Mouse (Mus musculus): ENCODE measurements at regions not wholly inside any gene's neighbourhood (a gene's known extent, or its start where the extent isn't known, plus 50 kb on each side); places are given as distances from the start of the nearest gene placed in this dataset.
A peak's percentile ranks its signal among the peaks of the same experiment; 100 is the strongest.

DNA sequence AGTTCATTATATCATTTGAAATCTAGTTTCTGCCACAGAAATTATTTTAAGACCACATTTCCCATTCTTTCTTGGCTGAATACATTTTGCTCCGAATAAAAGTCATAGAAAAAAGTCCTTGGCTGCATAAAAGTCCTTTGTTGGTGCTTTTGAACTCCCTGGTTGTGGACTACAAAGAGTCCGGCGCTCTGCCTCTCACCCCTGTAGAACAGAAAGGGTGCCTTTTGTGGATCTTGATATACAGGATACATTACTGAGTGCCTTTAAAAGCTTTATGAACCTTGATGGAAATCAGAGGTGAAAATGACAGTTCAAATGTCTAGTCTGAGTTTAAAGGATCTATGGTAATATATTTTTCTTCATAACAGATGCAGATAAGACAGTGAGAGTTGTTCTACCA is 355.5 kb downstream of the Anxa1 start:
- 76% methylated on average over 3 of the region's 3 CpGs for WGBS
- no peak overlapping the region for H3K9ac ChIP-seq
- H3K4me1 ChIP-seq = no peaks in the 10 kb centered on the region
- ATAC-seq (ENCODE audit: insufficient number of reproducible peaks, insufficient read depth, low FRiP score, low TSS enrichment) = no peak
- H3K27ac ChIP-seq = no peak overlapping the region
- no peak overlapping the region for H3K4me2 ChIP-seq (replicated peaks)
- no peak overlapping the region for H3K4me3 ChIP-seq
- H3K36me3 ChIP-seq = no peaks in the 10 kb centered on the region
- no peaks in the 10 kb centered on the region for H3K9me3 ChIP-seq
- H3K27me3 ChIP-seq = no peaks in the 10 kb centered on the region

GRCm38 (mm10) chr19:20027667-20028282 is 363.0 kb downstream of the Anxa1 start:
- Histone ChIP-seq H3K36me3 (no peaks in the 10 kb centered on the region), H3K9ac (no peak overlapping the region), H3K4me2 (replicated peaks) (no peak overlapping the region), H3K9me3 (no peaks in the 10 kb centered on the region), H3K27ac (no peak overlapping the region), H3K4me3 (no peak overlapping the region), H3K4me1 (no peaks in the 10 kb centered on the region), H3K27me3 (no peaks in the 10 kb centered on the region)
- no peak for ATAC-seq (ENCODE audit: insufficient number of reproducible peaks, insufficient read depth, low FRiP score, low TSS enrichment)
- WGBS = 42% methylated on average over 11 of the region's 11 CpGs

- no peak for ATAC-seq (ENCODE audit: insufficient number of reproducible peaks, insufficient read depth, low FRiP score, low TSS enrichment)
- H3K36me3 ChIP-seq = no peaks in the 10 kb centered on the region
- H3K9me3 ChIP-seq = no peaks in the 10 kb centered on the region
- H3K9ac ChIP-seq = no peak overlapping the region
- H3K4me2 ChIP-seq (replicated peaks) = no peak overlapping the region
- no peak overlapping the region for H3K4me3 ChIP-seq
- WGBS = 84% methylated on average over 4 of the region's 4 CpGs
- H3K27me3 ChIP-seq = no peaks in the 10 kb centered on the region
- no peaks in the 10 kb centered on the region for H3K4me1 ChIP-seq
- H3K27ac ChIP-seq = no peak overlapping the region
Measured at GRCm38 (mm10) chr19:20014114-20014513, 376.6 kb downstream of the Anxa1 start.

DNA sequence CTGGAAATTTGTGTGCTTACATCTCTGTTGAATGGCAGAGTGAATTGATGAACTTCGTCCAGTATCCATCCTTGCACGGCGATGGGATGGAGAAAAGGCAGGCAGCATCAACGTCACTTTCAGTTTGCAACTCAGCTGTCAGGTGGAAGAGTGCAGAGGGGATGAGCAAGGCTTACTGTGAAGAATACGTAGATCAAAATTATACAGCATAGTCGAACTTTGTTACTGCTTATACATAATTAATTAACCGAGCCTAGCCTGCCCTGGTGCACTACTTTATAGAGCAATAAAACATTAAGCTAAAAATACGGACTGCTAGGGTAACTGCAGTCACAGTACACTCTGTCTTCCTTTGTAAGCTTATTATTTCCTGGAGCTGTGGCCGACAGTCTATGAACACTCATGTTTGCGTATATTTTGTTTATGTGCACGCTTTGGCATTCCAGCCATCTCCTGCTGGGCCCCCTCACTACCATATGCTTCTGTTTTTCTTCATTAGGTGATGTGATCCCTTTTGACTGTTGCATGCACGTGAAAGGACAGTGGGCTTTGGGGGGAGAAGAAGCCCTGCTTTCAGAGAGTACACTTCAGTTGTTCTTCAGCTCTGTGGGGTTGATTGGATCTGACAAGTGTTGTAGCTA is 380.8 kb downstream of the Anxa1 start:
- Histone ChIP-seq H3K9ac (no peak overlapping the region), H3K27me3 (no peaks in the 10 kb centered on the region), H3K36me3 (no peaks in the 10 kb centered on the region), H3K4me2 (replicated peaks) (no peak overlapping the region), H3K4me3 (no peak overlapping the region), H3K9me3 (no peaks in the 10 kb centered on the region), H3K27ac (no peak overlapping the region), H3K4me1 (no peaks in the 10 kb centered on the region)
- ATAC-seq (ENCODE audit: insufficient number of reproducible peaks, insufficient read depth, low FRiP score, low TSS enrichment) = 0 out of 2 replicates have a peak, but pooled peaks have one; percentile 60
- WGBS = 65% methylated on average over 12 of the region's 12 CpGs

DNA sequence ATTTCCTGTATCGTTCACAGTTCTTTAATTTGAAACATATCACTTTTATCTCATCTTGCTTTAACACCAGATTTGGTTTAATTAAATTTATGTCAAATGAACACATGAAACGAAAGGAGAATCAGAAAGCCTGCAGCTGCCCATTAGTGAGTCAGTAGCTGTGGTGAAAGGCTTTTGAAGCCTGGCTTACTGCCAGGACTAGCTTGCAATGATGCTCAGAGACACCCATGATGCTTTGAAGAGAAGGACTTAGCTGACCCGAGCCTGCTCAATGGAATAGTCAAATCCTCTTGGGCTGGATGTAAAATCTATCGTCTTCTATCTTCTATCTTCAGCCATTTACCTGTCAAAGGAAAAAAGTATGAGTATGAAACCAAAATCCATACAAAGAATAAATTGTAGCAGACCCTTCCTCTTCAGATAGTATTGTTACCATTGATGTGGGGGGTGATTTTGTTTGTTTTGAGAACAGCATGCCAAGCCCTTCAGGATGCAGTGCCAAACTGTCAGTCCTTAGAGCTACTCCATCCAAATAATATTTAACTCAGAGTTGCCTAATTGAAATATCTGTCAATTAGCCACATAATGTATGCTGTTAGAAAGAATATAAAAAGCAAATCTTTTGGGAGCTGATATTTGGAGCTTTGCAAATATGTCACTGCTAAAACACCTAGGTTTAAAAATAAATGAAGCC is 384.7 kb downstream of the Anxa1 start:
- 66% methylated on average over 4 of the region's 4 CpGs for WGBS
- H3K27ac ChIP-seq = no peak overlapping the region
- no peak overlapping the region for H3K4me2 ChIP-seq (replicated peaks)
- H3K27me3 ChIP-seq = no peaks in the 10 kb centered on the region
- no peak overlapping the region for H3K4me3 ChIP-seq
- no peaks in the 10 kb centered on the region for H3K36me3 ChIP-seq
- H3K9ac ChIP-seq = no peak overlapping the region
- H3K4me1 ChIP-seq = no peaks in the 10 kb centered on the region
- H3K9me3 ChIP-seq = no peaks in the 10 kb centered on the region
- ATAC-seq (ENCODE audit: insufficient number of reproducible peaks, insufficient read depth, low FRiP score, low TSS enrichment) = no peak

- H3K36me3 ChIP-seq = no peaks in the 10 kb centered on the region
- H3K4me1 ChIP-seq = no peaks in the 10 kb centered on the region
- ATAC-seq (ENCODE audit: insufficient number of reproducible peaks, insufficient read depth, low FRiP score, low TSS enrichment) = no peak
- no peaks in the 10 kb centered on the region for H3K9me3 ChIP-seq
- no peak overlapping the region for H3K9ac ChIP-seq
- no peak overlapping the region for H3K4me2 ChIP-seq (replicated peaks)
- no peaks in the 10 kb centered on the region for H3K27me3 ChIP-seq
- WGBS = 86% methylated on average over 1 of the region's 1 CpGs
- H3K27ac ChIP-seq = no peak overlapping the region
- H3K4me3 ChIP-seq = no peak overlapping the region
Measured at GRCm38 (mm10) chr19:19987255-19987654, 403.5 kb downstream of the Anxa1 start.

GRCm38 (mm10) chr19:19978816-19979215 is 411.9 kb downstream of the Anxa1 start:
- no peak for ATAC-seq (ENCODE audit: insufficient number of reproducible peaks, insufficient read depth, low FRiP score, low TSS enrichment)
- Histone ChIP-seq H3K4me3 (no peak overlapping the region), H3K27ac (no peak overlapping the region), H3K9ac (no peak overlapping the region), H3K27me3 (no peaks in the 10 kb centered on the region), H3K4me1 (no peaks in the 10 kb centered on the region), H3K9me3 (no peaks in the 10 kb centered on the region), H3K36me3 (no peaks in the 10 kb centered on the region), H3K4me2 (replicated peaks) (no peak overlapping the region)
- 66% methylated on average over 6 of the region's 6 CpGs for WGBS

DNA sequence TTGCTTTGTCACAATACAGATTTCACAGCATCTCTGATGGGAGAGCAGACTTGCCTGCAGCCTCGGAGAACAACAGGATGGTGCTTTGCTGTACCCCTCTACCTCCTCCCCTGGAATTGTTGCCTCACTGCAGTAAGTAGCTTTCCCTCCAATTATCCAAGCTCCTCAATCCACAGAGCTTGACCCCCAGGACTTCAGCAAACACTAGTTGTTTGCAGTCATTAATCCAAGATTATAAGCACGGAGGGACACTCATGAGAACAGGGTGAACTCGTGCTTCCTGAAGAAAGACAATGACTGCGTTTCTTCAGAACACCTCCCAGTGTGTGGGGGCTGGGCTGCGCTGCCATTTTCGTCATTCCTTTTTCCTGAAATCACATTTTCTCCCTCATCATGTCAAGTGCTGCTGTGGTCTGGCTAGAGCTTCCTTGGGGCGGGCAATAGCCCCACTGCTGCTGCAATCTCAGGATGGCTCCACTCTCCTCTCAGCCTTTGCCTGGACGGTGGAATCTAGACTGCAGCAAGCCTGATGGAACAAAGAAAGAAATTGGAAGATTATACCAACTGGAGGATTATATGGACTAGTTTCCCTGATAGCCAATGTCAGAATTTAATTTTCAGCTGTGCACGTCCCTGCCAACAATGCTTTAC is 413.0 kb downstream of the Anxa1 start:
- Histone ChIP-seq H3K4me2 (replicated peaks) (0 out of 2 replicates have a peak overlapping the region, but pooled peaks have one; percentile 0), H3K36me3 (no peaks in the 10 kb centered on the region), H3K27me3 (no peaks in the 10 kb centered on the region), H3K9ac (no peak overlapping the region), H3K4me1 (no peaks in the 10 kb centered on the region), H3K27ac (no peak overlapping the region), H3K4me3 (no peak overlapping the region), H3K9me3 (no peaks in the 10 kb centered on the region)
- 30% methylated on average over 9 of the region's 9 CpGs for WGBS
- peak; percentile 41; the same call in 1 of the 2 replicates for ATAC-seq (ENCODE audit: insufficient number of reproducible peaks, insufficient read depth, low FRiP score, low TSS enrichment)

GRCm38 (mm10) chr19:19976776-19977175 is 414.0 kb downstream of the Anxa1 start:
- Histone ChIP-seq H3K27me3 (no peaks in the 10 kb centered on the region), H3K4me3 (no peak overlapping the region), H3K9me3 (no peaks in the 10 kb centered on the region), H3K4me2 (replicated peaks) (no peak overlapping the region), H3K27ac (no peak overlapping the region), H3K4me1 (no peaks in the 10 kb centered on the region), H3K9ac (no peak overlapping the region), H3K36me3 (no peaks in the 10 kb centered on the region)
- ATAC-seq (ENCODE audit: insufficient number of reproducible peaks, insufficient read depth, low FRiP score, low TSS enrichment) = no peak
- 54% methylated on average over 2 of the region's 2 CpGs for WGBS

GRCm38 (mm10) chr19:19969780-19970512 is 420.8 kb downstream of the Anxa1 start:
- WGBS = 79% methylated on average over 3 of the region's 3 CpGs
- H3K4me2 ChIP-seq (replicated peaks) = no peak overlapping the region
- no peaks in the 10 kb centered on the region for H3K27me3 ChIP-seq
- H3K27ac ChIP-seq = no peak overlapping the region
- H3K9ac ChIP-seq = no peak overlapping the region
- H3K4me1 ChIP-seq = no peaks in the 10 kb centered on the region
- no peak for ATAC-seq (ENCODE audit: insufficient number of reproducible peaks, insufficient read depth, low FRiP score, low TSS enrichment)
- H3K9me3 ChIP-seq = no peaks in the 10 kb centered on the region
- no peaks in the 10 kb centered on the region for H3K36me3 ChIP-seq
- no peak overlapping the region for H3K4me3 ChIP-seq

- Histone ChIP-seq H3K4me1 (no peaks in the 10 kb centered on the region), H3K27ac (no peak overlapping the region), H3K36me3 (no peaks in the 10 kb centered on the region), H3K4me3 (no peak overlapping the region), H3K9me3 (no peaks in the 10 kb centered on the region), H3K9ac (no peak overlapping the region), H3K27me3 (no peaks in the 10 kb centered on the region), H3K4me2 (replicated peaks) (no peak overlapping the region)
- 81% methylated on average over 5 of the region's 5 CpGs for WGBS
- no peak for ATAC-seq (ENCODE audit: insufficient number of reproducible peaks, insufficient read depth, low FRiP score, low TSS enrichment)
Measured at GRCm38 (mm10) chr19:19969335-19969734, 421.4 kb downstream of the Anxa1 start.

Data from embryonic facial prominence, embryonic 12.5 days (tissue).